Mouse (Mus musculus): ENCODE results near the gene Atp11b. TPM values are rescaled to one million over a fixed set of nuclear protein-coding genes. Genes with fewer than 3 reads are reported as not detected.

Atp11b gene
- polyA plus RNA-seq (2016; fragmentation: Nextera tagmentation; extraction: Ambion mirVana): 24.1 and 30.8 TPM in 2 replicates

- Histone ChIP-seq H3K9me3 (no peaks in the 10 kb centered on the region), H3K4me3 (peak within 1 kb of the TSS; percentile 79), H3K36me3 (replicated peaks) (no peaks in the 10 kb centered on the region), H3K27me3 (ENCODE audit: poor library complexity, severe bottlenecking) (no peaks in the 10 kb centered on the region), H3K4me1 (peaks cover 18% of the 10 kb centered on the region), H3K27ac (peak within 1 kb of the TSS; percentile 92)
- DNase-seq (ENCODE audit: extremely low spot score, low spot score): peak; percentile 87
- under 1% methylated on average over 114 of the region's 114 CpGs for WGBS
Measured at GRCm38 (mm10) chr3:35753825-35754767, at the start of gene Atp11b. TSS of gene Atp11b (plus strand) at chr3:35754106.

GRCm38 (mm10) chr3:35704328-35704613 lies 49.6 kb upstream of the Atp11b start:
- no peaks in the 10 kb centered on the region for H3K9me3 ChIP-seq
- 83% methylated on average over 4 of the region's 4 CpGs for WGBS
- H3K4me3 ChIP-seq: no peak overlapping the region
- no peak for DNase-seq (ENCODE audit: extremely low spot score, low spot score)
- H3K4me1 ChIP-seq: no peaks in the 10 kb centered on the region
- H3K27ac ChIP-seq: no peak overlapping the region
- no peaks in the 10 kb centered on the region for H3K27me3 ChIP-seq (ENCODE audit: poor library complexity, severe bottlenecking)
- H3K36me3 ChIP-seq (replicated peaks): no peaks in the 10 kb centered on the region

- DNase-seq (ENCODE audit: extremely low spot score, low spot score): no peak
- WGBS: 84% methylated on average over 8 of the region's 8 CpGs
- H3K9me3 ChIP-seq: no peaks in the 10 kb centered on the region
Measured at GRCm38 (mm10) chr3:35719531-35720205, 34.2 kb upstream of the Atp11b start.

GRCm38 (mm10) chr3:35720801-35721200 lies 33.1 kb upstream of the Atp11b start:
- Histone ChIP-seq H3K4me3 (no peak overlapping the region), H3K4me1 (peaks cover 9% of the 10 kb centered on the region), H3K27ac (no peak overlapping the region), H3K9me3 (no peaks in the 10 kb centered on the region), H3K36me3 (replicated peaks) (no peaks in the 10 kb centered on the region), H3K27me3 (ENCODE audit: poor library complexity, severe bottlenecking) (no peaks in the 10 kb centered on the region)
- DNase-seq (ENCODE audit: extremely low spot score, low spot score): no peak
- WGBS: 81% methylated on average over 3 of the region's 3 CpGs

More at GRCm38 (mm10) chr3:35719531-35720205, 34.2 kb upstream of the Atp11b start:
- Histone ChIP-seq H3K27me3 (ENCODE audit: poor library complexity, severe bottlenecking) (no peaks in the 10 kb centered on the region), H3K36me3 (replicated peaks) (no peaks in the 10 kb centered on the region), H3K4me3 (no peak overlapping the region), H3K4me1 (peaks cover 4% of the 10 kb centered on the region; the same call in 1 of the 2 replicates), H3K27ac (no peak overlapping the region)

- H3K9me3 ChIP-seq: no peaks in the 10 kb centered on the region
- no peak for DNase-seq (ENCODE audit: extremely low spot score, low spot score)
- H3K36me3 ChIP-seq (replicated peaks): no peaks in the 10 kb centered on the region
- no peaks in the 10 kb centered on the region for H3K27me3 ChIP-seq (ENCODE audit: poor library complexity, severe bottlenecking)
- H3K27ac ChIP-seq: no peak overlapping the region
- H3K4me1 ChIP-seq: peaks cover 9% of the 10 kb centered on the region
- 86% methylated on average over 4 of the region's 4 CpGs for WGBS
- no peak overlapping the region for H3K4me3 ChIP-seq
Measured at GRCm38 (mm10) chr3:35721818-35722446, 32.0 kb upstream of the Atp11b start.

- no peaks in the 10 kb centered on the region for H3K27me3 ChIP-seq (ENCODE audit: poor library complexity, severe bottlenecking)
- H3K36me3 ChIP-seq (replicated peaks): no peaks in the 10 kb centered on the region
- no peak for DNase-seq (ENCODE audit: extremely low spot score, low spot score)
- no peak overlapping the region for H3K27ac ChIP-seq
- H3K9me3 ChIP-seq: no peaks in the 10 kb centered on the region
- no peak overlapping the region for H3K4me3 ChIP-seq
- peaks cover 9% of the 10 kb centered on the region for H3K4me1 ChIP-seq
- WGBS: 94% methylated on average over 7 of the region's 7 CpGs
Measured at GRCm38 (mm10) chr3:35722811-35723210, 31.1 kb upstream of the Atp11b start.

GRCm38 (mm10) chr3:35723586-35724322 lies 30.2 kb upstream of the Atp11b start:
- Histone ChIP-seq H3K27ac (no peak overlapping the region), H3K4me3 (no peak overlapping the region), H3K9me3 (no peaks in the 10 kb centered on the region), H3K4me1 (peaks cover 9% of the 10 kb centered on the region), H3K36me3 (replicated peaks) (no peaks in the 10 kb centered on the region), H3K27me3 (ENCODE audit: poor library complexity, severe bottlenecking) (no peaks in the 10 kb centered on the region)
- DNase-seq (ENCODE audit: extremely low spot score, low spot score): no peak
- WGBS: 75% methylated on average over 9 of the region's 9 CpGs

GRCm38 (mm10) chr3:35725096-35725495 lies 28.8 kb upstream of the Atp11b start:
- Histone ChIP-seq H3K27me3 (ENCODE audit: poor library complexity, severe bottlenecking) (no peaks in the 10 kb centered on the region), H3K4me3 (no peak overlapping the region), H3K36me3 (replicated peaks) (no peaks in the 10 kb centered on the region), H3K4me1 (peaks cover 9% of the 10 kb centered on the region), H3K27ac (no peak overlapping the region), H3K9me3 (peaks cover under 1% of the 10 kb centered on the region; the same call in 1 of the 2 replicates)
- WGBS: 31% methylated on average over 7 of the region's 7 CpGs
- no peak for DNase-seq (ENCODE audit: extremely low spot score, low spot score)

GRCm38 (mm10) chr3:35726936-35727335 lies 27.0 kb upstream of the Atp11b start:
- 78% methylated on average over 1 of the region's 1 CpGs for WGBS
- Histone ChIP-seq H3K4me1 (peaks cover 9% of the 10 kb centered on the region), H3K27ac (no peak overlapping the region), H3K36me3 (replicated peaks) (no peaks in the 10 kb centered on the region), H3K4me3 (no peak overlapping the region), H3K9me3 (peaks cover 3% of the 10 kb centered on the region; the same call in 1 of the 2 replicates), H3K27me3 (ENCODE audit: poor library complexity, severe bottlenecking) (no peaks in the 10 kb centered on the region)
- no peak for DNase-seq (ENCODE audit: extremely low spot score, low spot score)

- Histone ChIP-seq H3K36me3 (replicated peaks) (no peaks in the 10 kb centered on the region), H3K4me1 (peaks cover 5% of the 10 kb centered on the region), H3K27ac (no peak overlapping the region), H3K4me3 (no peak overlapping the region), H3K27me3 (ENCODE audit: poor library complexity, severe bottlenecking) (no peaks in the 10 kb centered on the region), H3K9me3 (peaks cover 8% of the 10 kb centered on the region)
- no peak for DNase-seq (ENCODE audit: extremely low spot score, low spot score)
- 89% methylated on average over 6 of the region's 6 CpGs for WGBS
Measured at GRCm38 (mm10) chr3:35729490-35729889, 24.4 kb upstream of the Atp11b start.

- no peaks in the 10 kb centered on the region for H3K4me1 ChIP-seq
- DNase-seq (ENCODE audit: extremely low spot score, low spot score): no peak
- no peak overlapping the region for H3K27ac ChIP-seq
- H3K27me3 ChIP-seq (ENCODE audit: poor library complexity, severe bottlenecking): no peaks in the 10 kb centered on the region
- 85% methylated on average over 10 of the region's 10 CpGs for WGBS
- no peak overlapping the region for H3K4me3 ChIP-seq
- no peaks in the 10 kb centered on the region for H3K36me3 ChIP-seq (replicated peaks)
- peaks cover 8% of the 10 kb centered on the region for H3K9me3 ChIP-seq
Measured at GRCm38 (mm10) chr3:35731981-35732777, 21.7 kb upstream of the Atp11b start.

GRCm38 (mm10) chr3:35732778-35733147 lies 21.1 kb upstream of the Atp11b start:
- Histone ChIP-seq H3K4me3 (no peak overlapping the region), H3K4me1 (no peaks in the 10 kb centered on the region), H3K9me3 (peaks cover 8% of the 10 kb centered on the region), H3K27ac (no peak overlapping the region), H3K36me3 (replicated peaks) (no peaks in the 10 kb centered on the region), H3K27me3 (ENCODE audit: poor library complexity, severe bottlenecking) (no peaks in the 10 kb centered on the region)
- no peak for DNase-seq (ENCODE audit: extremely low spot score, low spot score)
